Mouse (Mus musculus) embryo, embryonic 11 days (tissue): ENCODE data around the gene Gm14085.
"Not testable (repeated sequence)": the region's sequence is repeated elsewhere in the genome, so short reads cannot be mapped to it uniquely, and the experiment has no call there.

ENCODE experiments used
- DNase-seq: peaks from one replicate; pipeline ENCODE4 v3.0.0-alpha.2; 2015

Gene Gm14085

DNA sequence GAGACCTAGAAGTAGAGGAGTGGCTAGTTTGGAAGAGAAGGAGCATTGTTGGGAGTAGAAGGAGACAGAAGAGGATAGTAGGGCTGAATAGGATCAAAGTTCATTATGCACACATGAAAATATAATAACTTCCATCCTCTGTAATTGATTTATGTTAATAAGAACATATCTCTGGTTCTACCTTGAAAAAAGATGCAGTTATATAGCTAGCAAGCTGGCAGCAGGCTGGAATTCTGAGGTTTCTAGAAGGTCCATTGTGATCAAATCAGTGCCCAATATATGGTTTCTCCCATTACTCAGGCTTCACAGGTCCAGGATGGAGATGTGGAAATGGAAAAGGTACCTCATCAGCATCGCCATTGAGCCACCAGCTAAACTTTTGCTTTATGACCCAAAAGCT, at the start of gene Gm14085:
Gm14085 (plus strand) TSS at position 301 of the 400 bp plus-strand sequence.
- no peak for DNase-seq

DNA sequence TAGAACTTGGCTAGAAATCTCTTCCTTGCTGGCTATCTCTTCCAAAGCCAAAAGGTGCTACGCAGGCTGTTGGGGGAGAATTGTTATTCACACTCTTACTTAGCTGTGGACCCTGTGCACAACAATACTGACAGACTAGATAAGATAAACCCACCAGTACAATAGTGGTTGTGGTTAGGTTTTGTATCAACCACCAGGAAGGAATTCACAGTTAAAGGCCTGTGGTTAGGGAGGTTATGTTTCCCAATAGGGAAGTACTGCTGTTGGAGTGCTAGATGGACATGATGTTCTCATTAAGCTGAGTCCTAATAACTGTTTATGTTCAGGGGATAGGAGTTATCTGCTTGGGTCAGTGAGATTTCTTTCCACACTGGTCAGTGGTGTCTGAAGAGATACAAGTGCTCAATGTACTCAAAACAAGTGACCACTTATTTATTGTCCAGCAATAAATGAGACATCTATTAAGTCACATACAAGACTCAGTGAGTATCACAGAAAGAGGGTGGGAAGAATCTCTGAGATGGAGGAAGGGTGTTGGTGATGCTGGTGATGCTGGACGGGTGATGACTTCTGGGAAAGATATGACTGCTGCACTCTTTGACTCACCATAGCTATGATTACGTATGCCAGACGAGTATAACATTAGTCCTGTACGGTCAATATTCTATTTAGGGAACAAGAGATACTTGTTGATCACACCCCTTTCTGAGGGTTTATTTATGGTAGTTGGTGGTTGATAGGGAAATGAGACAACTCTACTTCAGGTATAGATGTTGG, 45.8 kb upstream of the Gm14085 start:
- DNase-seq: not testable (repeated sequence)

DNA sequence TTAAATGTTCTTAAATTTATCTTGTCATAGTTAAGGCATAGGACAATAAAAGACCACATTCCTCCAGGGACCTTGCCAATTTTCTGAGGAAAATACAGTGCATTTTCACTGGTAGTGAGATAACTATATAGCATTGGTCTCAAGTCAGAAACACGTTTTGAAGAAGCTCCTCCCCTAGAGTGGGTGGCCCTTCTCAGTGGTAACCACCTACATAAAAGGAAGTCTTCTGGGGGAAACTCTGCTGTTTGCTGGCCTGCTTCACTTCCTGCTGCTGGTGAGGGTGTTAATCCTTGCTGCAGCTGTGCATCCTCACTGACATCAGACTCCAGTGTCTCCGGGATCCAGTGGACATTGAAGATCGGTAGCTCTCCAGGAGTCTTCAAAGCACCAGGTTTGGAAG, 44.2 kb upstream of the Gm14085 start:
- not testable (repeated sequence) for DNase-seq

DNA sequence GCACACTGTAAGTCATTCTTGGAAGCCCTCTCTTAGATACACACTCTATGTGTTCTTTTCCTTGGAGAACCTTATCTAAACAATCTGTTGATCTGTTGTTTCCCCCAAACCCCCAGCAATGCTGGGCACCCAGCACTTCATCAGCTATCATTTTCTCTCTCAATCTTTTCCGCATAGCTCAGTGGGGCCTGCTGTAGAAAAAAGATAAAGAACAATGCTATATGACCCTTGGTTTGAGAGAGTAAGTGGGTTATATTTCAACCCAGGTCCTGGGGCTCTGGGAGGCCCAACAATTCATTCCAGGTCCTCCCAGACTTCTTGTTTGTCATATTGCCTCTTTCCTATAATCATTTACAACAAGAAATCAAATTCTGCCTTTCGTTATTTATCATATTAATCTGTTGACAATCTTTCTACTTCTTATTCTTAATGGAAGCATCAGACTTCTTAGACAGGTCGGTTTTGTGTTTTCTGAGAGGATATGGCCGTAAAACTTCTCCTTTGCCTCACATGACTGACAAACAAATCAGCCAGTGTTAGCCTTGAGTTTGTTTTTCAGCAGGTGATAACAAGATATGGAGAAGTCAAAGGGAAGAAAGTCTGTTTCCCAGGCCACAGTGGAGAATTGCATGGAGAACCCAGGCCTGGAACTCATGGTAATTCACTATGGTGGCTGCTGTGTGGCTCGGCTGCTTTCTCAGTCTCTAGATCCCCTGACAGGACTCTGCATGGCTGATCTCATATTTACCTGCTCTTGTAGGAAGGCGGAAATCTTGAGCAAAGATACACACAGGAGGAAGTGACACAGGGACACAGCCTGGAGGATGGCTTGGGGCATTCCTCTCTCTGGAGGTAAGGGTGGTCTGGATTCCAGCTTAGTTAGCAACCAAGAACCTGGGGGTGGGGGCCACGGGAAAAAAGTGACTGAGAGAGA, 43.5 kb upstream of the Gm14085 start:
- no peak for DNase-seq

DNA sequence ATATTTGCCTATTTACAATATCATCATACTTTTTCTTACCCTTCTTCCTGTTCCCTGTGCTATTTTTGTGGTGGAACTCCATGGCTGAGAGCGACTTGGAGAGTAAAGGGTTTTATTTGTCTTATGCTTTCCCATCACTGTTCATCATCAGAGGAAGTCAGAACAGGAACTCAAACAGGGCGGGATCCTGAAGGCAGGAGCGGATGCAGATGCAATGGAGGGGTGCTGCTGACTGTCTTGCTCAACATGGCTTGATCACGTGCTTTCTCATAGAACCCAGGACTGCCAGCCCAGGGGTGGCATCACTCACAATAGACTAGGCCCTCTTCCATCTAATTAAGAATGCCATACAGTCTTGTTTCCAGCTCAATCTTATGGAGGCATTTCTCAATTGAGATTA, 34.4 kb upstream of the Gm14085 start:
- DNase-seq: no peak

DNA sequence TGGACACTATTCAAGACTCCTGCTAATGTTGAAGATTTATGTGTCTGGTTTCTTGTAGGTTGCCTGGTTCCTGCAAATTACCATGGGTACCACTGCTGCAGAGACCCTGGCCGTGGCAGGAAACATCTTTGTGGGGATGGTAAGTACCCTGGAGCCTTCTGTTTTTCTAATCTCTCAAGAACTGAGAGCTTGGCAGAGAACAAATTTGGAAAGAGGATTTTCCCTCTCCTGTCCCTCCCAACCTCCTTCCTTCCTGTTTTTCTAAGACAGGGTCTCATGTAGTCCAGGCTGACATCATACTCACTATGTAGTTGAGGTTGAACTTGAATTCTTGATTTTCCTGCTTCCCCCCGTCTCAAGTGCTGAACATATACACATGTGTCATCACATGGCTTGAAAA, 32.3 kb upstream of the Gm14085 start:
- DNase-seq: no peak

DNA sequence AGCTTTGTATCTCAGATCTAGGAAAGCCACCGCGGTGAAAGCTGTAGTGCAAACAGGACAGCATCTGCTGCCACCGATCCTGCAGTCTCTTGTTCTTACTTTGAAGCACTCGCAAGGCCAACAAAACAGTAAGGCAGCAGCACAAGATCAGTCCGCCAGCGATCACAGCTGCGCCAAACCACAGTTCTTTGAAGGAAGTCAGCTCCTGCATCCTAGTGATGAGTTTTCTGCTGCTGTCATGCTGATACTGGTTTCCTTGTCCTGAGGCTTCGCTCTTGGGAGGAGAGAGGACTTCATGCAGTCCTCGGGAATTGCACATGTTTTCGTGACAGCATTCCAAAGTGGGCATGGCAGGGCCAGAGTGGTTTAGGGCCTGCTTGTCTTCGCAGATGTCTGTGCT, 17.8 kb upstream of the Gm14085 start:
- peak; percentile 5 for DNase-seq

DNA sequence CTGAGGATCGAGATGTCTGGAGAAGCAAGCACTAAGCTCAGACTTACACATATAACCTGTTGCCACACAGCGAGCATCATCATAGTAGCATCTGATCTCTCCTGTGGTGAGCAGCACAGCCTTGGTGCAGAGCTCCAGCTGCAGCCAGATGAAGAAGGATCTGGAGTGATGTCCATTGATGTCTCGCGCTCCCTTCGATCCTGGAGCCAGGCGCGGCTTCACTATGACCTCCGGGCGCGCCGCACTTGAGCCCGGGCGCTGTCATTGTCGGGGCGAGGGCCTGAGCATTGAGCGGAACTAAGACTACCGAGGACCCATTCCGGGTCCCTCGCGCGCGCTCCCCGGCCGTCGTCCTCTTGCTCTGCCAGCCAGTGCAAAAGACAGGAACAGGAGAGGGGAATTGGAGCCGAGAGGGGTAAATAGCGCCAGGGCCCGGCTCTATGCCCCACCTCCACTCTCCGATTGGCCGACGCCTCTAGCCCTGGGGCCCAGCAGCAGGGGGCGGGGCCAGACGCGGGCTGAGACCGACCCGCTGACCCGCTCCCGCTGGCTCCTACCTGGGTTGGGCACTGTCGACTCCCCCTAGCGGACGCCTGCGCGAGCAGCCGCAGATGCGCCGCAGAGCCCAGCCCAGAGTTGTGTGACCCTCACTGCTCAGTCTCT, 17.3 kb upstream of the Gm14085 start:
- peak; percentile 97 for DNase-seq

DNA sequence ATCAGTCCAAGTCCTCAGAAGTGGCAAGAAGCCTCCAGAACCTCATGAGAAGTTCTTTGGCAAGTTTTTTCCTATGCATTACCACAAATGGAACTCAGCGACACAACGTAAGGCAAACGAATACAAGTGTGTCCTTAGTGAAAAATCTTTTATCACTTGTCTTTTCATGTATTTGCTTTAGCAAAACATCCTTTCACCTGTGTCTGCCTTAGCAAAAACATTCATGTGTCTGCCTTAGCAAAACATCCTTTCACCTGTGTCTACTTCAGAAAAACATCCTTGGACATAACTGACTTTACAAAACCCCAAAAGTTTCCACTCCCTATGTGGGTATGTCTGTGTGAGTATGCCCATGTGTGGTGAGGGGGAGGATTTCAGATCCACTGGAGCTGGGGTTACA, 15.5 kb upstream of the Gm14085 start:
- no peak for DNase-seq

DNA sequence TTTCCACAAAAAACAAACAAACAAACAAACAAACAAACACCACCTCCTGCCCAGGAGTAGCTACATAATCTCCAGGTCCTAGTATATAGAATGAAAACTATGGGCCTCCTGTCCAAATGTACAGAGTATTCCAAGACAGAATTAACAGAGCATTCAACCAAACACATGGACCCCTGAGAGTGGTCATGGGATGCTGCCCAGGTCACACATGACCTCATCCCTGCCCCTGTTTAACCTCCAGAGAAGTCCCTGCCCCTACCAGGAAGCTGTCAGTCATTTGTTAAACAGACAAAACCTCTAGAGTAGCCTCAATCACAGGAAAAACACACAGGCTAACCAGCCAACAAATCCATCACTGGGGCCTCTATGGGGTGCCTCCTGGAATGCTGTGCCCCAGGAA, 8.2 kb upstream of the Gm14085 start:
- no peak for DNase-seq

DNA sequence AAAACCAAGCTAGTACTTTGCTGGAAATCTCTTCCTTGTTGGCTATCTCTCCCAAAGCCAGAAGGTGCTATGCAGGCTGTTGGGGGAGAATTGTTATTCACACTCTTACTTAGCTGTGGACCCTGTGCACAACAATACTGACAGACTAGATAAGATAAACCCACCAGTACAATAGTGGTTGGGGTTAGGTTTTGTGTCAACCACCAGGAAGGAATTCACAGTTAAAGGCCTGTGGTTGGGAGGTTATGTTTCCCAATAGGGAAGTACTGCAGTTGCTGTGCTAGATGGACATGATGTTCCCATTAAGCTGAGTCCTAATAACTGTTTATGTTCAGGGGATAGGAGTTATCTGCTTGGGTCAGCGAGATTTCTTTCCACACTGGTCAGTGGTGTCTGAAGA, 954 bp upstream of the Gm14085 start:
- DNase-seq: not testable (repeated sequence)

DNA sequence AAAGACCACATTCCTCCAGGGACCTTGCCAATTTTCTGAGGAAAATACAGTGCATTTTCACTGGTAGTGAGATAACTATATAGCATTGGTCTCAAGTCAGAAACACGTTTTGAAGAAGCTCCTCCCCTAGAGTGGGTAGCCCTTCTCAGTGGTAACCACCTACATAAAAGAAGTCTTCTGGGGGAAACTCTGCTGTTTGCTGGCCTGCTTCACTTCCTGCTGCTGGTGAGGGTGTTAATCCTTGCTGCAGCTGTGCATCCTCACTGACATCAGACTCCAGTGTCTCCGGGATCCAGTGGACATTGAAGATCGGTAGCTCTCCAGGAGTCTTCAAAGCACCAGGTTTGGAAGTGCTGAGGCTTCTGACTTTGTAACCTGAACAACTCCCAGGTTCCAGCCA, 913 bp downstream of the Gm14085 start:
- DNase-seq: not testable (repeated sequence)

DNA sequence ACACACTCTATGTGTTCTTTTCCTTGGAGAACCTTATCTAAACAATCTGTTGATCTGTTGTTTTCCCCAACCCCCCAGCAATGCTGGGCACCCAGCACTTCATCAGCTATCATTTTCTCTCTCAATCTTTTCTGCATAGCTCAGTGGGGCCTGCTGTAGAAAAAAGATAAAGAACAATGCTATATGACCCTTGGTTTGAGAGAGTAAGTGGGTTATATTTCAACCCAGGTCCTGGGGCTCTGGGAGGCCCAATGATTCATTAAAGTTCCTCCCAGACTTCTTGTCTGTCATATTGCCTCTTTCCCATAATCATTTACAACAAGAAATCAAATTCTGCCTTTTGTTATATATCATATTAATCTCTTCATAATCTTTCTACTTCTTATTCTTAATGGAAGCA, 1.4 kb downstream of the Gm14085 start:
- DNase-seq: not testable (repeated sequence)

DNA sequence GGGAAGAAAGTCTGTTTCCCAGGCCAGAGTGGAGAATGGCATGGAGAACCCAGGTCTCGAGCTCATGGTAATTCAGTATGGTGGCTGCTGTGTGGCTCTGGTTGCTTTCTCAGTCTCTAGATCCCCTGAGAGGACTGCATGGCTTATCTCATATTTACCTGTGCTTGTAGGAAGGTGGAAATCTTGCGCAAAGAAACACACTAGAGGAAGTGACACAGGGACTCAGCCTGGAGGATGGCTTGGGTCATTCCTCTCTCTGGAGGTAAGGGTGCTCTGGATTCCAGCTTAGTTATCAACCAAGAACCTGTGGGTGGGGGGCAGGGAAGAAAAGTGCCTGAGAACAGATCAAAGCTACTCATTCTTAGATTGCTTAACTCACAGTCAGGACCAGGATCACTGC, 1.9 kb downstream of the Gm14085 start:
- no peak for DNase-seq

DNA sequence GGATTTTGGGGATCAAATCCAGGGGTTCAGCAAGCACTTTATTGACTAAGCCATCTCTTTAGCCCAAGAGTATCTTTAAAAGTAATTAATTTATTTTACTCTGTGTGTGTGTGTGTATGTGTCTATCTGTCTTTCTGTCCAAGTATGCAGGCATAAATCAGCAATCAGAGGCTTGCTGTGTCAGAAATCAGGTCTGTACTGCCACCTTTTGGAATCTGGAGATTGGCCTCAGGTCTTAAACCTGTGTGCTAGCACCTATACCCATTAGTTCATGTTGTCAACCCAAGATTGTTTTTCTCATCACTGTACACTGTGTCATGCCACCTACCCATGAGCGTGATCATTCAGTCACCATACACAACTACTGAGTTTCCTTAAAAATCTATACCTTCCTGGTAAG, 45.0 kb downstream of the Gm14085 start:
- not testable (repeated sequence) for DNase-seq

DNA sequence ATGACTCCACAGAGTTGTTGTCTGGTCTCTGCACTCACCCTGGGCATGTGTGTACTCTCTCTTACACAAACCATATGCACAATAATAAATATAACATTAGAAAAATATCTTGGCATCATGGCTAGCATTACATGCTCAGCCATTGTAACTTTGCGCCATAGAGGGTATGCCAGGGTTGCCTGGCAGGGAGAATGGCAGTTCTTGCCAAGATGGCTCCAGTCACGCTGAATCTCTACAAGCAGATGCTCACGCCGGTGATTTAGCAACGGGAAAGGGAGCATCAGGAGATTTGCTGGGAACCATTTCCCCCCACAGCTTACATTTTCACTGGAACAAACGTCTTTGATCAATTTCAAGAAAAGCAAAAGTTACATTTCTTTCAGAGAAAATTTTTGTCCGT, 46.5 kb downstream of the Gm14085 start:
- no peak for DNase-seq

DNA sequence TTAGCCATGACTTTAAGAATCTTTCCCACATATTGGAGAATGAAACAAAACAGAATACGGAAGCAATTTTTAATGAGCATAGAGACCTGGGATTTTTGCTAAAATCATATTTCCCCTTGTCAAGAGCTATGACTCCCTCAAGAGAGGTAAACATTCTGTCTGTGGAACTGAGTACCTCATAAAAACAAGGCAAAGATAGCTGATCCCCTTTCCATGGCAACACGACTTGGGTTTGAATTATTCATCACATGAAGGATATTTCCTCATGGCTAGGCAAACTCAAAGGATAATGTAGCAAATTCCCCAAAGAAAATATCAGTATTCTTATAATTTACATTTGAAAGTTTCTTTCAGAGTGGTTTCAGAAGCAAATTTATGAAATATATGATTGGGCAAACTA, 47.0 kb downstream of the Gm14085 start:
- no peak for DNase-seq

DNA sequence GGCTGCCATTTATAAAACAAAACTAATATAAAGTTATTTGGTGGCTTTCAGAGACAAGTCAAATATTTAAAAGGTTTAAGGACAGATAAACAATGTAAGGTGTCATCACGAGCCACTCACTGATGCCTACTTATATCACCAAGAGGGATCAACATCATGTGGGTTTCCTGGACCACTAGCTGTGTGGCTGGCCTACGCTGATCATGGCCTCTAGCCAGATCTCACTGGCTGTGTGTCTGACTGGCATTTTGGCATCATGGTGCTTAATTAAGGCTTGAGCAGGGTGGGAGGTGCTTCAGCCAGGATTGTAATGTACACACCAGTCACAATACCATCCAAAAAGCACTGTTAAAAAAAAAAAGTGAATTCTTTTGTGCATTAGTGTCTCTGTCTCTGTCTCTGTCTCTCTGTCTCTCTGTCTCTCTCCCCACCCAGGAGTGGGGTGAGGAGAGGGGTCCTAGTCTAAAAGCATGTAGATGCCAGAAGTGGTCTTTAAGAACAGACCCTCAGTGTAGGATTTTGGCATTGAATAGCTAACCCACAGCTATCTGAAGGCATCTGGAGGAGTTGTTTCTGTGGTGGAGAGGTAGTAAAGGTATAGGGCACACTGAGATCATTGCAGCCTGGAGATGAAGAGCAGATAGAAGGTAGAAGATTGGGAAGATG, 47.5 kb downstream of the Gm14085 start:
- no peak for DNase-seq

DNA sequence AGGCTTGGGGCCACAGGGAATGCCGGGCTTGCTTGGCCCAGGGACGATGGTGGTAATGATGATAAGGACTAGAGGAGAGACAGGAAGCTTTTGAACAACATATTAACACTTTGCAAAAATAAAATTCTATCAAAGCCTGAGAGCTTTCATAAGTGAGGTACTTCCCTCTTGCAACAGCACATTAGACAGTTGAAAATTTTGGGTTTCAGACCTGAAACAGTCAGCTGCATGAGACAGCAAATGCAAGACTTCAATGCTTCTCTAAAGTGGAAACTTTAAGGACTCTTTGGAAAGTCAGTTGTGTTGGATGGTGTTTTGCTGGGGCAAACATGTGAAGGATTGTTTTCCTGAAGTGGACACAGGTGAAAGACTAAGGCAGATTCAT, 48.1 kb downstream of the Gm14085 start:
- DNase-seq: no peak

DNA sequence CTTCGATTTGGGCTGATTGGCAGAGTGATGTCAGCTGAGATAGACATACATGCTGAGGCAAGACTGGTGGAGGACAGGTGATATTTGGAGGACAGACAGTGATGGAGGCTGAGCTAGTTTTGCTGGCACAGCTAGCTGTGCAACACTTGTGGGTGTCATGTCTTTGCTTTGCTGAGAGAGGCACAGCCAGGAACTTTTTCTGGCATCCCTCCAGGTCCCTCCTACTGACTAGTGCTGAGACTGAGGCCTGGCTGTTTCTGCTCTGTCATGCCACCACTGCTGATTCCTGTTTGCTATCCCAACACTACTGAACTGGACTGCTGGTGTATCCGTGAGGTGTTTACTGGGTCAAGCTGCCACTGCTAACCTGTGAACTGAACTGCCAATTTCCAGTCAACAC, 48.6 kb downstream of the Gm14085 start:
- no peak for DNase-seq

DNA sequence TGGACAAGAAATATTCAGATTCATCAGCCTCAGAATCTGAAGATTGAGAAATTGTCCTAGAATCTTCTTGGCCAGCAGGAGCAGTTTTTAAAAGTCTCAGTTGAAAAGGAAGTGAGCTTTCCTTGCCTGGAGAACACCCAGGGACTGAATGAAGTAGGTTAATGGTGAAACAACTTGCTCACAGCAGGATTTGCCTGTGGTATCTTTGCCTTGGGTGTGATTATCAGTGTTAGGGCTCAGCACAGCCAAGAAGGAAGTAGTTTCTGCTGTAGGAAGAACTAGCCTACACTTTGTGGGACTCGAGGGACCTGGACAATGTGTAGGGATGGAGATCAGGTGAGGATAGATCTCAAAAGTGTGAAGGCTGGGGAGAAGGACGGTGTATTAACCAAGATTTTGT, 49.9 kb downstream of the Gm14085 start:
- DNase-seq: no peak

DNA sequence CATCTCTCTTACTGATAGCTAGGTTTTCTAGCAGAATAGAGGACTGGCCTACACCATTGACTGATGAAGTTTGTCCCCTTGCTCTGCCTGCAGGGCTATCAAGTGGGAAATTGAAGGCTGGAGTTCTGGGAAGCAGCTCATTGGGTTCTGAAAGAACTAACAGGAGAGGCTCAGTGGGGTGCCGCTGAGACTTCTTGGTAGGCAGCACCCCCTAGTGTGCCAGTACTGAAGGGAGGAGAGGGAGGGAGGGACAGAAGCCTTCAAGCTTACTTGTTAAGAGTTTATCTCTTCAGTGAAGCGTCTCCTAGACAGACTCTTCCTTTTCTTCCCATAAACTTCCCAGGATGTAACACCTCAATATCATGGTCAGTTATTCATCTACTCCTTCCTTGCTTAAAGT, 73.6 kb downstream of the Gm14085 start:
- DNase-seq: peak; percentile 32

DNA sequence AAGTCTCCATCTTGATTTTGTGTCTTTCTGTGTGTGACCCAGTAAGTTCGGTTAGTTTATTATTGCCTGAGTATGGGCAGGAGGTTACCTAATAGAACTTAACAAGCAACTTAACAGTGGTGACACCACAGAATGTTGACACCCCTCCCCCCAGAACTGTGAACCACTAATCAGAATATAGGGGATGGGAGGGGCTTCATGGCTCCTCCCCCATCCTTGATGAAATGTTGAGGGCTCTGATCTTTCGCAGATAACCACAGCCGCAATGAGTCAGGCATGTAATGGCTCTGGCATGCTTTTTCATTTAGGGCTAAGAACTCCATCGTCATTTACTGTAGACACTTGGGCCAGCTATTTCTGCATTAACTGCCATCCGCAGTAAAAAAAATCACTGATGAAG, 76.5 kb downstream of the Gm14085 start:
- no peak for DNase-seq
